Mouse (Mus musculus) heart, postnatal 0 days (tissue): ENCODE results near the gene Zfp512b. TPM values are rescaled to one million over a fixed set of nuclear protein-coding genes. Genes with fewer than 3 reads are reported as not detected.

Source experiments
- ATAC-seq: fragments of 200-750 bp; cut with Nextera tagmentation; 2 replicates; pipeline ENCODE4 v1.8.0; 2017; ENCODE audit warnings: low read depth, moderate number of reproducible peaks, moderate library complexity; ENCODE audit not compliant: insufficient read depth
- DNase-seq: peaks from one replicate; pipeline ENCODE4 v3.0.0-alpha.2; 2016; ENCODE audit warnings: low spot score
- H3K27ac ChIP-seq: fragments of 300-500 bp; sonication (generic); 2 replicates; pipeline ENCODE4 v1.5.1; 2014; ENCODE audit warnings: low read depth, mild to moderate bottlenecking
- H3K27me3 ChIP-seq: fragments of 300-500 bp; sonication (generic); 2 replicates; pipeline ENCODE4 v1.6.1; 2014; ENCODE audit warnings: low read length, mixed read lengths; ENCODE audit not compliant: control insufficient read depth, insufficient read depth
- H3K36me3 ChIP-seq: fragments of 300-500 bp; sonication (generic); replicated peaks from 2 replicates; pipeline ENCODE4 v1.6.1; 2014; ENCODE audit warnings: low read length, mixed read lengths; ENCODE audit not compliant: control insufficient read depth, insufficient read depth
- H3K4me1 ChIP-seq: fragments of 300-500 bp; sonication (generic); 2 replicates; pipeline ENCODE4 v1.6.1; 2014; ENCODE audit warnings: antibody characterized with exemption; ENCODE audit not compliant: control insufficient read depth, insufficient read depth
- H3K4me2 ChIP-seq: fragments of 300-500 bp; sonication (generic); 2 replicates; pipeline ENCODE4 v1.6.1; 2014; ENCODE audit warnings: low read depth, mild to moderate bottlenecking, low read length, moderate library complexity
- H3K4me3 ChIP-seq: fragments of 300-500 bp; sonication (generic); 2 replicates; pipeline ENCODE4 v1.5.1; 2014; ENCODE audit warnings: low read depth, low read length
- H3K9ac ChIP-seq: fragments of 300-500 bp; sonication (generic); replicated peaks from 2 replicates; pipeline ENCODE4 v1.6.1; 2014; ENCODE audit warnings: low read depth, low read length, mixed read lengths
- H3K9me3 ChIP-seq: fragments of 300-500 bp; sonication (generic); replicated peaks from 2 replicates; pipeline ENCODE4 v1.6.1; 2016; ENCODE audit warnings: low read length; ENCODE audit not compliant: control insufficient read depth
- CTCF ChIP-seq: IDR thresholded peaks from 2 replicates; pipeline ENCODE4 v1.5.1; 2016; ENCODE audit warnings: antibody characterized with exemption, control low read depth, low read depth
- EP300 ChIP-seq: IDR thresholded peaks from 2 replicates; pipeline ENCODE4 v1.6.1; 2016; ENCODE audit warnings: antibody characterized with exemption, low read depth
- WGBS: fragments of 180-500 bp; shearing (Covaris S2); extraction: QIAGEN DNeasy Blood & Tissue Kit; methylation state at CpG from one replicate; pipeline ENCODE4 v1.1.7; 2014; 5-methylcytosine and 5-hydroxymethylcytosine counted together
- polyA plus RNA-seq: library from polyadenylated mRNA; unstranded; fragments of >200 nt; fragmentation: Nextera tagmentation; extraction: Ambion mirVana; gene quantifications from 2 replicates; pipeline ENCODE4 v1.2.1, GENCODE M21; 2015
- total RNA-seq: library from RNA; depleted of rRNA; stranded (reverse); fragments of >200 nt; gene quantifications from 2 replicates; pipeline ENCODE4 v1.2.3, GENCODE M21; 2014; ENCODE audit warnings: low replicate concordance

The Zfp512b gene
- total and polyA plus RNA-seq, 2 experiments from 2014 or later = 16.2 to 17.6 TPM

GRCm38 (mm10) chr2:181576613-181577012 is 16.0 kb downstream of the Zfp512b start:
- no peak overlapping the region for H3K4me3 ChIP-seq
- H3K4me1 ChIP-seq = peaks cover 33% of the 10 kb centered on the region
- no peak overlapping the region for H3K4me2 ChIP-seq
- no peaks in the 10 kb centered on the region for H3K27me3 ChIP-seq
- peaks cover 31% of the 10 kb centered on the region for H3K36me3 ChIP-seq
- no peak overlapping the region for H3K27ac ChIP-seq
- H3K9ac ChIP-seq = no peak overlapping the region
- ATAC-seq (no peak), DNase-seq (no peak)
- no peak for TF ChIP-seq CTCF
- H3K9me3 ChIP-seq = no peaks in the 10 kb centered on the region
- WGBS = 78% methylated on average over 2 of the region's 2 CpGs

- ATAC-seq (no peak), DNase-seq (no peak)
- H3K27me3 ChIP-seq = no peaks in the 10 kb centered on the region
- no peak overlapping the region for H3K9ac ChIP-seq
- WGBS = 94% methylated on average over 7 of the region's 7 CpGs
- H3K4me3 ChIP-seq = no peak overlapping the region
- peaks cover 24% of the 10 kb centered on the region for H3K4me1 ChIP-seq
- H3K27ac ChIP-seq = no peak overlapping the region
- H3K9me3 ChIP-seq = no peaks in the 10 kb centered on the region
- H3K36me3 ChIP-seq = peaks cover 31% of the 10 kb centered on the region
- TF ChIP-seq CTCF = no peak
- TF ChIP-seq EP300 = no peak
- no peak overlapping the region for H3K4me2 ChIP-seq
Measured at GRCm38 (mm10) chr2:181574921-181575545, 17.6 kb downstream of the Zfp512b start.

- Histone ChIP-seq H3K27me3 (no peaks in the 10 kb centered on the region), H3K9me3 (no peaks in the 10 kb centered on the region), H3K27ac (no peak overlapping the region), H3K4me2 (no peak overlapping the region), H3K4me3 (no peak overlapping the region), H3K4me1 (peaks cover 15% of the 10 kb centered on the region), H3K36me3 (peaks cover 40% of the 10 kb centered on the region), H3K9ac (no peak overlapping the region)
- DNase-seq (no peak), ATAC-seq (no peak)
- WGBS = 84% methylated on average over 9 of the region's 9 CpGs
- no peak for TF ChIP-seq CTCF
Measured at GRCm38 (mm10) chr2:181573961-181574360, 18.6 kb downstream of the Zfp512b start.

GRCm38 (mm10) chr2:181572921-181573920 is 19.4 kb downstream of the Zfp512b start:
- no peak overlapping the region for H3K9ac ChIP-seq
- H3K4me1 ChIP-seq = peaks cover 7% of the 10 kb centered on the region; the same call in 1 of the 2 replicates
- no peak for DNase-seq
- TF ChIP-seq CTCF (no peak), EP300 (no peak)
- no peak overlapping the region for H3K4me2 ChIP-seq
- no peak overlapping the region for H3K4me3 ChIP-seq
- no peaks in the 10 kb centered on the region for H3K9me3 ChIP-seq
- 86% methylated on average over 15 of the region's 15 CpGs for WGBS
- no peaks in the 10 kb centered on the region for H3K27me3 ChIP-seq
- H3K36me3 ChIP-seq = peaks cover 40% of the 10 kb centered on the region
- ATAC-seq = no peak
- H3K27ac ChIP-seq = no peak overlapping the region

- Histone ChIP-seq H3K36me3 (peaks cover 40% of the 10 kb centered on the region), H3K4me1 (no peaks in the 10 kb centered on the region), H3K4me2 (no peak overlapping the region), H3K9me3 (no peaks in the 10 kb centered on the region), H3K4me3 (no peak overlapping the region), H3K9ac (no peak overlapping the region), H3K27me3 (no peaks in the 10 kb centered on the region), H3K27ac (no peak overlapping the region)
- no peak for TF ChIP-seq EP300
- no peak for TF ChIP-seq CTCF
- ATAC-seq (no peak), DNase-seq (no peak)
- WGBS = 90% methylated on average over 11 of the region's 11 CpGs
Measured at GRCm38 (mm10) chr2:181571941-181572670, 20.5 kb downstream of the Zfp512b start.
